8 mouse cellular contexts compared by ENCODE assay signal in genomic region chr6:128285792-128286430, GRCm38 (mm10). TPM values are rescaled to one million over a fixed set of nuclear protein-coding genes. Genes with fewer than 3 reads are reported as not detected.
A peak's percentile ranks its signal among the peaks of the same experiment; 100 is the strongest.
DNase-seq lines count a peak whose midpoint lies in the region; ATAC-seq lines count a peak whose summit lies in the region.

No protein-coding gene starts in this region.

- H3K9ac ChIP-seq in heart, embryonic 15.5 days = peak overlapping the region; percentile 25; the same call in 1 of the 2 replicates

- peaks cover 29% of the 10 kb centered on the region for H3K4me1 ChIP-seq in embryonic facial prominence, embryonic 10.5 days
- peaks cover 13% of the 10 kb centered on the region for H3K4me1 ChIP-seq in heart, embryonic 15.5 days (replicated peaks)

- peak; percentile 52 to 81 for DNase-seq in adrenal gland, adult (ENCODE audit: inconsistent age in 2 of 2, low spot score in 1 of 2)
- DNase-seq in embryonic facial prominence, embryonic 10.5 days (ENCODE audit: low spot score) = peak; percentile 81
- DNase-seq in kidney, postnatal 10 days = peak; percentile 81
- peak; percentile 89 for DNase-seq in lung, postnatal 10 days
- peak; percentile 17 for DNase-seq in retina, postnatal 7 days (ENCODE audit: low read depth, low spot score)
- DNase-seq in gastrocnemius, postnatal 4 days (ENCODE audit: low spot score in 2 of 2) = no peak
- DNase-seq in thymus, postnatal 36 days = no peak

- peak overlapping the region; percentile 71 for H3K4me2 ChIP-seq in heart, embryonic 15.5 days

- H3K4me3 ChIP-seq in embryonic facial prominence, embryonic 10.5 days = peak overlapping the region; percentile 47
- peak overlapping the region; percentile 44 for H3K4me3 ChIP-seq in heart, embryonic 15.5 days

- H3K27ac ChIP-seq in embryonic facial prominence, embryonic 10.5 days (replicated peaks) = peak overlapping the region; percentile 60
- H3K27ac ChIP-seq in heart, embryonic 15.5 days = no peak overlapping the region

- H3K27me3 ChIP-seq in embryonic facial prominence, embryonic 10.5 days (replicated peaks; ENCODE audit: low read depth, poor library complexity, severe bottlenecking) = peaks cover 9% of the 10 kb centered on the region; the same call in 1 of the 2 replicates
- no peaks in the 10 kb centered on the region for H3K27me3 ChIP-seq in heart, embryonic 15.5 days

- 13% methylated on average over 16 of the region's 16 CpGs for WGBS in embryonic facial prominence, embryonic 10.5 days
- WGBS in heart, embryonic 15.5 days = 4% methylated on average over 16 of the region's 16 CpGs

- H3K9me3 ChIP-seq in embryonic facial prominence, embryonic 10.5 days = no peaks in the 10 kb centered on the region
- no peaks in the 10 kb centered on the region for H3K9me3 ChIP-seq in heart, embryonic 15.5 days (replicated peaks)

- H3K36me3 ChIP-seq in embryonic facial prominence, embryonic 10.5 days (replicated peaks) = no peaks in the 10 kb centered on the region
- H3K36me3 ChIP-seq in heart, embryonic 15.5 days = no peaks in the 10 kb centered on the region

- ATAC-seq in heart, embryonic 15.5 days (replicated peaks; ENCODE audit: insufficient number of reproducible peaks, insufficient read depth, low FRiP score, low read depth) = peak; percentile 82

RNA-seq across cellular contexts. Expression of gene Tead4, which starts 14.7 kb away (rescaled TPM):
- polyA plus RNA-seq in embryonic facial prominence, embryonic 10.5 days (2016; fragmentation: Nextera tagmentation; extraction: Ambion mirVana) = 2.9 and 3.2 TPM in 2 replicates
- polyA plus RNA-seq in heart, embryonic 15.5 days (2015; fragmentation: Nextera tagmentation; extraction: Ambion mirVana) = 2.3 and 2.7 TPM in 2 replicates
- total RNA-seq in gastrocnemius, postnatal 4 days (2021) = 10 to 100 TPM; 18.8 to 20.5 TPM

Comparison
In these comparisons a context has a peak if more than half of its experiments do, and no peak if none do; other contexts are left out.
1. DNase-seq: peak in adrenal gland, adult (2 of 2), embryonic facial prominence, embryonic 10.5 days (single experiment), kidney, postnatal 10 days (single experiment), lung, postnatal 10 days (single experiment) and retina, postnatal 7 days (single experiment); none in gastrocnemius, postnatal 4 days (0 of 2) and thymus, postnatal 36 days (0 of 2).